Mouse (Mus musculus): ENCODE measurements at regions not wholly inside any gene's neighbourhood (a gene's known extent, or its start where the extent isn't known, plus 50 kb on each side); places are given as distances from the start of the nearest gene placed in this dataset.
A peak's percentile ranks its signal among the peaks of the same experiment; 100 is the strongest.

DNA sequence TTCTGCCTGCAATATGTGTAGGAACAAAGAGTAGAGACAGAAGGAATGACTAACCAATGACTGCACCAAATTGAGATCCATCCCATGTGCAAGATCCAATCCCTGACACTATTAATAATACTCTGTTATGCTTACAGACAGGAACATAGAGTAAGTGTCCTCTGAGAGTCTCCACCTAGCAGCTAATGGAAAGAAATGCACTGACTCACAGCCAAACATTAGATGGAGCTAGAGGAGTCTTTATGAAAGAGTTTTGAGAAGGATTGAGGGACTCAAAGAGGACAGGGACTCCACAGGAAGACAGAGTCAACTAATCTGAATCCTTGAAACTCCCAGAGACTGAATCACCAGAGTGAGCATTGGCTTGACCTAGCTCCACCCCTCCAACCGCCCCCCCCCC is 1423.4 kb downstream of the Tbl1xr1 start:
- Histone ChIP-seq H3K9me3 (ENCODE audit: control insufficient read depth, low read length) (no peaks in the 10 kb centered on the region), H3K27me3 (replicated peaks; ENCODE audit: control insufficient read depth, insufficient read depth, low read length) (no peaks in the 10 kb centered on the region), H3K4me2 (ENCODE audit: low read length) (no peak overlapping the region), H3K9ac (ENCODE audit: low read depth, low read length) (no peak overlapping the region), H3K4me1 (ENCODE audit: control insufficient read depth, insufficient read depth, low read depth, low read length) (no peaks in the 10 kb centered on the region), H3K4me3 (ENCODE audit: low read length) (no peak overlapping the region), H3K36me3 (ENCODE audit: control insufficient read depth, insufficient read depth, low read length) (no peaks in the 10 kb centered on the region), H3K27ac (ENCODE audit: low read depth, low read length) (no peak overlapping the region)
- ATAC-seq = no peak
- 50% methylated on average over 1 of the region's 1 CpGs for WGBS

DNA sequence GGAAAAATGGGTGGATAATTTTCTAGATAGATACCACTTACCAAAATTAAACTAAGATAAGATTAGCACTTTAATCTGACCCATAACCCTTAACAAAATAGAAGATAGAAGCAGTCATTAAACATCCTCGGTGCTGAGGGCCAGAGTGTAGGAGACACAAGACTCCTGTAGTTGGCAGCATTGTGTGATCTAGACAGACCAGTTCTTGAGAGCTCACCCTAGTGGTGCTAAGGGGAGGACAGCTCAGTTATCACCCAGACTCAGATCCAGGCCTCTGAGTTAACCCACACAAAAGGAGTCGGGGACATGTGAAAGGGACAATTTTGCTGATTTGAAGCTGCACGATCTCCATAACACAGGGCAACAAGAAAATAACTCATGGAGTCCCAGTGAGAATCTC is 1471.1 kb downstream of the Tbl1xr1 start:
- no peaks in the 10 kb centered on the region for H3K9me3 ChIP-seq (ENCODE audit: control insufficient read depth, low read length)
- 89% methylated on average over 3 of the region's 3 CpGs for WGBS
- no peak overlapping the region for H3K9ac ChIP-seq (ENCODE audit: low read depth, low read length)
- no peaks in the 10 kb centered on the region for H3K36me3 ChIP-seq (ENCODE audit: control insufficient read depth, insufficient read depth, low read length)
- no peak for ATAC-seq
- H3K4me3 ChIP-seq (ENCODE audit: low read length) = no peak overlapping the region
- H3K27me3 ChIP-seq (replicated peaks; ENCODE audit: control insufficient read depth, insufficient read depth, low read length) = no peaks in the 10 kb centered on the region
- no peak overlapping the region for H3K4me2 ChIP-seq (ENCODE audit: low read length)
- H3K4me1 ChIP-seq (ENCODE audit: control insufficient read depth, insufficient read depth, low read depth, low read length) = no peaks in the 10 kb centered on the region
- H3K27ac ChIP-seq (ENCODE audit: low read depth, low read length) = no peak overlapping the region

DNA sequence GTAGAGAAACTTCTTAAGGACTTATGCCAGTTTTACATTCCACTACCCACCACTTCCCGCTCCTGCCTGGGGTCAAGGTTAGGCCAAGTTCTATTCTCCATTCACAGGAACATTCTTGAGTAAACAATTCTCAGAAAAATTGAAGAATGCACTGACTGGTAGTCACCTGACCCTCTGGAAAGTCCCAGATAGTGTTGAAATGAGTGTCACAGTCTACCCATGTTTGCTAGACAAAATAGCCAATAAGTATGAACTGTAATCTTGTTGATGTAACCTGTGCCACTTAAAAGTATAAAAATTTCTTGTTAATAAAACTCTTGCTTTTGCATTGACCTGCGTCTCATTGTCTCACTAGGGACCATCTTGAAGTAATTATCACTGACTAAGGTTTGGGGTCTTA is 1487.9 kb downstream of the Tbl1xr1 start:
- Histone ChIP-seq H3K4me1 (ENCODE audit: control insufficient read depth, insufficient read depth, low read depth, low read length) (no peaks in the 10 kb centered on the region), H3K36me3 (ENCODE audit: control insufficient read depth, insufficient read depth, low read length) (no peaks in the 10 kb centered on the region), H3K9me3 (ENCODE audit: control insufficient read depth, low read length) (0 out of 2 replicates have a peak, but pooled peaks cover 5% of the 10 kb centered on the region), H3K9ac (ENCODE audit: low read depth, low read length) (no peak overlapping the region), H3K4me3 (ENCODE audit: low read length) (no peak overlapping the region), H3K27ac (ENCODE audit: low read depth, low read length) (no peak overlapping the region), H3K27me3 (replicated peaks; ENCODE audit: control insufficient read depth, insufficient read depth, low read length) (no peaks in the 10 kb centered on the region), H3K4me2 (ENCODE audit: low read length) (no peak overlapping the region)
- ATAC-seq = no peak
- 88% methylated on average over 2 of the region's 2 CpGs for WGBS

DNA sequence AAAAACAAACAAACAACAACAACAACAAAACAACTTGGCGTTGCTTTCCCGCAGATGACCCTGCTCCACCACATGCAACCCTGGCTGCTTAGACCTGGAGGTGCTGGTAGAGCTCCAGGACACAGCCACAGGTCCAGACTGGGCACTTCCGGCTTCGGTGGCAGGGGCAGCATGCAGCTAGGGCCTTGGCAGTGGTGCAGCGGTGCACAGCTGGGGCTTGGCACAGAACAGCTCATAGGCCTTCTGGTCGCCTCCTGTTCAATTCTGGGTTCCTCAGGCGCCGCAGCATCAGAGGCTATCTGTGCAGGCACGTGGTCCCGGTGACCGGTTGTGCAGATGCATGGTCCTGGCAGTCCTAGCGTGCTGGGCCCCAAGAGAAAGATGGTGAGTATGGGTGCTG is 1492.4 kb downstream of the Tbl1xr1 start:
- 0 out of 2 replicates have a peak, but pooled peaks cover 5% of the 10 kb centered on the region for H3K9me3 ChIP-seq (ENCODE audit: control insufficient read depth, low read length)
- no peak for ATAC-seq
- no peak overlapping the region for H3K9ac ChIP-seq (ENCODE audit: low read depth, low read length)
- no peak overlapping the region for H3K27ac ChIP-seq (ENCODE audit: low read depth, low read length)
- no peaks in the 10 kb centered on the region for H3K36me3 ChIP-seq (ENCODE audit: control insufficient read depth, insufficient read depth, low read length)
- H3K27me3 ChIP-seq (replicated peaks; ENCODE audit: control insufficient read depth, insufficient read depth, low read length) = no peaks in the 10 kb centered on the region
- H3K4me3 ChIP-seq (ENCODE audit: low read length) = no peak overlapping the region
- WGBS = 92% methylated on average over 12 of the region's 12 CpGs
- H3K4me1 ChIP-seq (ENCODE audit: control insufficient read depth, insufficient read depth, low read depth, low read length) = no peaks in the 10 kb centered on the region
- H3K4me2 ChIP-seq (ENCODE audit: low read length) = no peak overlapping the region

DNA sequence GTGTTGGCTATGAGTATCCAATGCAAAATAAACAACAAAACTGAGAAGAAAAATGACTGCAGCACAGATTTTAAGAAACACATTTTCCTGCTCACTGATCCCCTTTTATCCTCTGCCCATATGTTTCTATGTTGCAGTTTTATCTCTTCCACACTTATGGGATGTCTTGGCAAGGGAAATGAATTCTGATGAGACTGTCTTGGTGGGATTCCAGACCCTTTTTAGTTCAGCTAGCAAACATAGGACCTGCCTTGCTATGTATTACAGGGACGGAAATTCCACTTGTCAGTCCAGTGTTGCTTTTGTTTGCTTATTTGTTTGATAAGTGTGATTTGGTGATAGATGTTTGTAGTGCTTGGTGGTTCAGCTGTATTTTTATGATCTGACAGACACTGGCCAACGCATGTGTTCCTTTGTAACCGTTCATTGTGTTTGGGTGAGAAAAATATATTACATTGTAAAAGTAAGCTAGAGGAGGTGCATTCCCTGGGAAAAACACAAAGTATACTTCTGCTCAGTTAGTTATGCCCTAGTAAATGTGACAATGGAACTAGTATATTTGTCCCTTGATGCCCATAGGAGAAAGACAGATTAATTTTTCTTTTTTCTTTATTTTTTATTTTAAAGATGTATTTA is 1516.2 kb downstream of the Tbl1xr1 start:
- H3K4me3 ChIP-seq (ENCODE audit: low read length) = no peak overlapping the region
- H3K4me2 ChIP-seq (ENCODE audit: low read length) = no peak overlapping the region
- H3K9ac ChIP-seq (ENCODE audit: low read depth, low read length) = no peak overlapping the region
- H3K27ac ChIP-seq (ENCODE audit: low read depth, low read length) = no peak overlapping the region
- 68% methylated on average over 3 of the region's 3 CpGs for WGBS
- H3K4me1 ChIP-seq (ENCODE audit: control insufficient read depth, insufficient read depth, low read depth, low read length) = no peaks in the 10 kb centered on the region
- no peaks in the 10 kb centered on the region for H3K9me3 ChIP-seq (ENCODE audit: control insufficient read depth, low read length)
- H3K36me3 ChIP-seq (ENCODE audit: control insufficient read depth, insufficient read depth, low read length) = no peaks in the 10 kb centered on the region
- peak; percentile 67 for ATAC-seq
- H3K27me3 ChIP-seq (replicated peaks; ENCODE audit: control insufficient read depth, insufficient read depth, low read length) = no peaks in the 10 kb centered on the region

DNA sequence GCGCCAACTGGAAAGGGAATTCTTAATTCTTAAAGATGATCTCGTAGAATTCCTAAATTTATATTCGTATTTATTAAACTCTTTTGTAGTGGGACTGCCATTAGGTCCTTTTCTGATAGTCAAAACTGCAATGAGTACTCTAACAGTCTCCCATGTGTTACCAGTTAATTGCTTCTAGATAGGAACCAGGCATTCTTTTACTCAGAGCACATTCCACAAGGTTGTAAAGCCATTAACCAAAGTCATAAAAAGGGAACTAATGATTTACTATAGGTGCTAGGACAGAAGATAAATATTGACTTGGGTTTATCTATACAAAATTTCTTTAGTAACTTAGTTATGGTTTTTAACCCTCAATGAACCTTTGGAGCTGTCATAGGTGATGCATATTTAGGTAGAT is 1525.0 kb downstream of the Tbl1xr1 start:
- no peak for ATAC-seq
- WGBS = 98% methylated on average over 3 of the region's 3 CpGs
- H3K27ac ChIP-seq (ENCODE audit: low read depth, low read length) = no peak overlapping the region
- no peak overlapping the region for H3K9ac ChIP-seq (ENCODE audit: low read depth, low read length)
- H3K4me2 ChIP-seq (ENCODE audit: low read length) = no peak overlapping the region
- no peaks in the 10 kb centered on the region for H3K27me3 ChIP-seq (replicated peaks; ENCODE audit: control insufficient read depth, insufficient read depth, low read length)
- no peaks in the 10 kb centered on the region for H3K36me3 ChIP-seq (ENCODE audit: control insufficient read depth, insufficient read depth, low read length)
- H3K4me3 ChIP-seq (ENCODE audit: low read length) = no peak overlapping the region
- no peaks in the 10 kb centered on the region for H3K4me1 ChIP-seq (ENCODE audit: control insufficient read depth, insufficient read depth, low read depth, low read length)
- H3K9me3 ChIP-seq (ENCODE audit: control insufficient read depth, low read length) = peaks cover 2% of the 10 kb centered on the region; the same call in 1 of the 2 replicates

DNA sequence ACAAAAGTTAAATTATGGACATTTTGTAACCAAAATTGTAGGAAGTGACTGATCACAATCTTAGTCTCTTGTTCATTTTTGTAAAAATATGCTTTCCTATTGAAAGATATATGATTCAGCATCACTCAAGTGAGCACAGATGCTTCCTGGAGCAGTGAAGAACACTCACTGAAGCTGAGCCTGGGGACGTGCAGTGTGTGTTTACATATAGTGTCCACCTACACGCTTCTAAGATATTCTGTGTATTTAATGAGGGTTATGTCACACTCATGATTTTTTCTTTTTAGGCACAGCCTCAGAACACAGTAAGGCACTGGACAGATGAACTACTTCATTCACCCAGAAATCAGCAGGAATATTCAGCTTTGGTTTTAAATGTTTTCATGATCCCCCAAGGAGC is 1533.6 kb downstream of the Tbl1xr1 start:
- Histone ChIP-seq H3K4me3 (ENCODE audit: low read length) (no peak overlapping the region), H3K27me3 (replicated peaks; ENCODE audit: control insufficient read depth, insufficient read depth, low read length) (no peaks in the 10 kb centered on the region), H3K9ac (ENCODE audit: low read depth, low read length) (no peak overlapping the region), H3K27ac (ENCODE audit: low read depth, low read length) (no peak overlapping the region), H3K9me3 (ENCODE audit: control insufficient read depth, low read length) (no peaks in the 10 kb centered on the region), H3K4me1 (ENCODE audit: control insufficient read depth, insufficient read depth, low read depth, low read length) (no peaks in the 10 kb centered on the region), H3K4me2 (ENCODE audit: low read length) (no peak overlapping the region), H3K36me3 (ENCODE audit: control insufficient read depth, insufficient read depth, low read length) (no peaks in the 10 kb centered on the region)
- 86% methylated on average over 2 of the region's 2 CpGs for WGBS
- no peak for ATAC-seq

DNA sequence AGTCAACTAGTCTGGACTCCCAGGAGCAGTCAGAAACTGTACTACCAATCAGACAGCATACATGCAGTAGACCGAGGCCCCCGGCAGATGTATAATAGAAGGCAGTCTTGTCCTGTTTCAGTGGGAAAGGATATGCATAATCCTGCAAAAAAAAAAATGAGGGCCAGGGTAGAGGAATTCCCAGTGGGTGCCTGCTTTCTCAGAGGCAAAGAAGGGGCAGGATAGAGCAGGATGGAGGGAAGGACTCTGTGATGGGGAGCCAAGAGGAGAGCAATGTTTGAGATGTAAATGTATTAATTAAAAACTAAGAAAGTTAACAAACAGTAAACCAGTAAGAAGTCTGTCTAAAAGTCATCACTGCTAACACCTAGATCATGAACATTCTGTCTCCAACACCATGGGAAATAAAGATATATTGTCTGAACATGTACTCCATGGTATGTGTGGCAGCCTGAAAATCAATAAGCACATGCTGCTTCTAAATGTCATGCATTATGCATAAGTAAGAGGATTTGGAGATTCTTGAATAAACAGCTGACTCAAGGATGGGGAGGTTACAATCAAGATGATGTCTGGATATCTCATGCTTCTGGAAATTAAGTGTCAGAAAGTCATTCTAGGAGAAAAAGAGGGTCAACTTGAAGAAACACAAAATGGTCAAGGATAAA is 1485.3 kb downstream of the Naaladl2 start:
- Histone ChIP-seq H3K9ac (ENCODE audit: low read depth, low read length) (no peak overlapping the region), H3K4me1 (ENCODE audit: control insufficient read depth, insufficient read depth, low read depth, low read length) (no peaks in the 10 kb centered on the region), H3K27ac (ENCODE audit: low read depth, low read length) (no peak overlapping the region), H3K36me3 (ENCODE audit: control insufficient read depth, insufficient read depth, low read length) (no peaks in the 10 kb centered on the region), H3K4me2 (ENCODE audit: low read length) (no peak overlapping the region), H3K4me3 (ENCODE audit: low read length) (no peak overlapping the region), H3K9me3 (ENCODE audit: control insufficient read depth, low read length) (no peaks in the 10 kb centered on the region), H3K27me3 (replicated peaks; ENCODE audit: control insufficient read depth, insufficient read depth, low read length) (no peaks in the 10 kb centered on the region)
- WGBS = 95% methylated on average over 2 of the region's 2 CpGs
- ATAC-seq = no peak

DNA sequence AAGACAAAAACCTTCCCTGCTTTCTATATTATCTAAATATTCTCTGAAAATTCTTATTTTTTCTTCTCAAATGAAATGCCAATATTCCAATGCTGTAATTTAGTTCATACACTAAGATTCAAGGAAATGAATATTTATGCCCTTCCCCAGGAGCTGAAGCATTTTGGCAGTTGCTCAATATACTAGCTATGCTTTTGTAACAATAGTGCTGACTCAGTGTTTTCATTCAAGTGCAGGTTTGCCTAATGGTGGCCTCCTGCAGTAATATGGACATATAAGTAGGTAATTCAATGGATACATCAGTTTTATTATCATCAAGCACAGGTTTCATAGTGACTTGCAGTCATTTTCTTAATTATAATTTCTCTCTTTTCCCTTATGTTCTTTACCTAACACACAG is 1437.3 kb downstream of the Naaladl2 start:
- H3K9me3 ChIP-seq (ENCODE audit: control insufficient read depth, low read length) = no peaks in the 10 kb centered on the region
- H3K36me3 ChIP-seq (ENCODE audit: control insufficient read depth, insufficient read depth, low read length) = no peaks in the 10 kb centered on the region
- H3K27me3 ChIP-seq (replicated peaks; ENCODE audit: control insufficient read depth, insufficient read depth, low read length) = no peaks in the 10 kb centered on the region
- no peak for ATAC-seq
- no peak overlapping the region for H3K4me3 ChIP-seq (ENCODE audit: low read length)
- no peak overlapping the region for H3K4me2 ChIP-seq (ENCODE audit: low read length)
- H3K9ac ChIP-seq (ENCODE audit: low read depth, low read length) = no peak overlapping the region
- no peak overlapping the region for H3K27ac ChIP-seq (ENCODE audit: low read depth, low read length)
- H3K4me1 ChIP-seq (ENCODE audit: control insufficient read depth, insufficient read depth, low read depth, low read length) = no peaks in the 10 kb centered on the region

Data from hindbrain, embryonic 16.5 days (tissue).